Mouse (Mus musculus) R1 (cell line): ENCODE results near the gene Parp16.

Experiments
- DNase-seq: peaks from one replicate; pipeline ENCODE4 v3.0.0-alpha.2; 2018; ENCODE audit warnings: low read depth, low spot score

The Parp16 gene

GRCm38 (mm10) chr9:65243249-65243648, 48.1 kb downstream of the Parp16 start:
- no peak for DNase-seq

- DNase-seq, result no peak
These were observed 49.1 kb downstream of the Parp16 start for GRCm38 (mm10) chr9:65244036-65244806.

DNA sequence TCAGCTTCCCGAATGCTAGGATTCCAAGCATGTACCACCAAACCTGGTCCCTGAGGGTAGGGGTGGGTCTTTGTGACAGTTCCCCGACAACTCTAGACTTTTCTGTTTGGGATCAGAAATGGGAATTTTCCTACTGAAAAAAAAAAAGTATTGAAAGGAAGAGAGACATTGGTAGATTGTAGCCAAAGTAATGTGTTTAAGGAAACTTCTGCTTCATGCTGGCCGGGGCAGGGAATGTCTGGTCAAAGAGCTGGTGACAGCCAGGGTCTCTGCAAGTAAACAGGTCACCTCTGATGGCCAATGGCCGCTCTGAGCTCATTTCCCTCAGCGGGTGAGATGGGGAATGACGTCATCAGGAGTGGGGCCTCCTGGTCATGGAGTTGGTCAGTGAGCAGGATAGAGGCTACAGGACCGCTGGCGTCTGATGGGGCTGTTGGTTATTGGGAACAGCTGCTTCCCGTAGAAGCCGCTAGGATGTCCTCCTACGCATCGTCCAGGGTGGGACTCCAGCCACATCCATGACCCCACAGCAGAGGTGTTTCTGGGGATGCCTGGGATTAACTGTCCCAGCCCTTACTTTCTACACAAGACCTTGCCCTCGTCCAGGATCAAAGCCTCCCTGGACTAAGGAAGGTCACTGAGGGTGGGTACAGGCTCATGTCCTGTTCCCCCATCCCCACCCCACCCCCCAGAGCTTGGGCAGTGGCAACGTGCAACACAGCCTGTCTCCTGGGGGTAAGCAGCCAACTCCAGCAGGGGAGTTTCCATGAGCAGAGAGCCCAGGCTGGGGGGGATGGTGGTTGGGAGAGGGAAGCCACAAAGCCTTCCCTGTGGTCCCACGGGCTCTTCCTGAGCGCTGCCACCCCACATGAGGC, 52.6 kb downstream of the Parp16 start:
- DNase-seq, result no peak

DNA sequence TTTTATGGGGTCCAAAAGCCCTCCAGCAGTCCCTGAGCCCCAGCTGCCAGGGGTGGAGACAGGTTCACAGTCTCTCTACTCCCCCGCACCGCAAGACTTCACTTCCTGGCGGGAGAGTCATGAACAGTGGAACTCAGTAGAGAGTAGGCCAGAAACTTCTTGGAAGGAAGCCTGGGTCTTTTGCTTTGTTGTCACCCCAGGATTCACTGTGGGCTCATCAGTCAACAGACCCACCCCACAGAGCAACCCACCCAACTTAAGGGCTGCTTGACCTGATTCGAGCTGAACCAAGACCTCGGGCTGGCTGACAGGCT, 53.2 kb downstream of the Parp16 start:
- no peak for DNase-seq

DNA sequence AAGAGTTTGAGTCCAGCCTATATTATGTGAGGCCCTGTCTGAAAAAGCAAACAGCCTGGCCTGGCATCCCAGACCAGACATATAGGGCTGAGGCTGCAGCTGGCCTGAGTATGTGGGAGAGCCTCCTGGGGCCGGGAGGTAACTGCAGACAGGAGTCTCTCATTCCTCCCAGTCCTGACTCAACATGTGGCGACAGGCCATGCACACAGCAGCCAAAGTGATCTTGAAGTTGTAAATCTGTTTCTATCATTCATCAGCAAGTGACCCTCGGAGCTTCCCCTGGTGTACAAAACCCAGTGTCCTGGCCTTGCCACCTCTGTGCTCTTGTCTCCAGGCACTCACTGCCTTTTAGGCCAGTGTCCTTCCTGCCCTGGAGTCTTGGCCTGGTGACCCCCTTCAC, 56.9 kb downstream of the Parp16 start:
- no peak for DNase-seq

- peak; percentile 65 for DNase-seq
These were observed 60.9 kb downstream of the Parp16 start for GRCm38 (mm10) chr9:65255906-65256600.

- DNase-seq, result no peak
These were observed 62.2 kb downstream of the Parp16 start for GRCm38 (mm10) chr9:65257218-65257910.

DNA sequence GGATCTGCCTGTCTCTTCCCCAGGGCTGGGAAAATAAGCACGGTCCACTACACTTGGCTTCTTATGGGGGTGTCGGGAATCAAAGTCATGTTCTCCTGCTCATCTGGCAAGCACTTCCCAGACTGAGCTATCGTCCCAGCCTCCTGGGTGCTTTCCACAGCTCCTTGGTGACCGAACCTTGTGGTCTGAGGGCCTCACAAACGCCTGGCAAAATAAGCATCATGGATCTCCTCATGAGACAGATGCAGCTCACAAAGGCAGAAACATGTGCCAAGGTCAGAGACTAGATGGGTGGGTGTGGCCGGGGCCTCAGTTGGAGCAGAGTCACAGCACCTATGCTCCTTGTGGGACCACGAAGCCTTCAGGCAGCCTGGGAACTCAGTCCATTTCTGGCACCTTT, 64.2 kb downstream of the Parp16 start:
- DNase-seq, result no peak

DNA sequence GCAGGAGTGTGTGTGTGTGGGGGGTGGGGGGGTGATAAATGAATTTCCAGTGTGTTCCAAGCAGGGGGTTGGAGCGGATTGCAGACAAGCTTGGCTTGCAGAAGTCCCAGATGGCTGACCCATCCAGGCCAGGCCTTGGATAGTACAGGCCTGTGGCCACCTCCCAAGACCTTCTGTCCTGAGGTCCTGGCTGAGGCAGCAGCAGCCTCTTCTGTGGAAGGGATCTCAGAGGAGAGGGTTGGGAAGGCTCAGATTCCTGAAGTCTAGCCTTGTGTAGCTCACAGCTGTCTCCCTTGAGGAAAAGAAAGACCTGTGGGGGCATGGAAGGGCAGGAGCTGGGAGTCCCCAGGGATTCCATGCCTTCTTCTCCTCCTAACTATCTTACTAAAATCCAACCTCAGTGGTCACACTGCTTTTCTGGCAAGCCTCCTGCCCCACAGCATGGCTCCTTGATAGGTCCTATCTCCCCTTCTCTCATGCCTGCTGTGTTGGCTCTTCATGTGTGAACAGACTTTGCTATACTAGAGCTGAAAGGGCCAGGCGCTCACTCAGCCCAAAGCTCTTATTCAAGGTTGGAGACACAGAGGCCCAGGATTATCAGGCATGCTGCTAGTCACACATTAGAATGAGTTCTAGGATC, 66.6 kb downstream of the Parp16 start:
- no peak for DNase-seq

- no peak for DNase-seq
These were observed 67.5 kb downstream of the Parp16 start for GRCm38 (mm10) chr9:65262641-65263120.

DNA sequence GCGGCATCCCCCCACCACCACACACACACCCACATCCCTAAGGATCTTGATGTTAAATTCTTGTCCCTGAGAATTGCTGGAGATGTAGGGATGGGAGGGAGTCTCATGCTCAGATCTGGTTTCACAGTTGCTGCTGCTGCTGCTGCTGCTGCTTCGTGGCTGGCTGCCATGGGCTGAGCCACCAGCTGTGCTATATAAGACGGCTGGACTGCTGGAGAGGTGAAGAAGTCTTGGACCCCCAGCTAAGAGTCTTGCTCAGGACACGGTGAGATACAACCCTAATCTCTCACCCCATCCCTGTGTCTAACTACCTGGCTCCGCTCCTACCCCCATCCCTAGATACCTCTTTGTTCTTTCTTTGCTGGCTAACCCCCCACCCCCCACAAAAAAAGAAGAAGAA, 69.8 kb downstream of the Parp16 start, which contains the start of gene Cilp:
Gene Cilp (plus strand): TSS at position 222 of the 400 bp plus-strand sequence.
- no peak for DNase-seq

GRCm38 (mm10) chr9:65267742-65268515, 72.8 kb downstream of the Parp16 start:
- no peak for DNase-seq

GRCm38 (mm10) chr9:65273048-65273809, 78.1 kb downstream of the Parp16 start:
- no peak for DNase-seq

DNA sequence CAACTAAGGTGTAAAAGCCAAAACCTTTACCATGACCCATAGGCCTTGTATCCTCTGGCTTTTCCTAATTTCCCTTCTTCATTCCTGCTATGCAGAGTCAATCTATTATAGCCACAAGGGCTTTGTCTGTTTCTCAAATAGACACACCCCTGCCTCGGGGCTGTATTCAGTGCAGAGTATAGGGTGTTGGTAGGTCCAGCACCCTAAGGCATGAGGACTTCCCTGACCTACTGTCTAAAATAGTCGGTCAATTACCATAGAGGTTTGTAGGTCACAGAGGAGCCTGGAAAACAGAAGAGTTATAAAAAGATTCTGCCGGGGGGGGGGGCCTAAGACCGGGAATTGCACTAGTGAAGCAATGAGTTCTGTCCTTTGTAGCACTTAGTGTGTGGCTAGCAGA, 78.7 kb downstream of the Parp16 start:
- DNase-seq, result peak; percentile 20

GRCm38 (mm10) chr9:65274851-65275250, 79.7 kb downstream of the Parp16 start:
- DNase-seq, result peak; percentile 70

DNA sequence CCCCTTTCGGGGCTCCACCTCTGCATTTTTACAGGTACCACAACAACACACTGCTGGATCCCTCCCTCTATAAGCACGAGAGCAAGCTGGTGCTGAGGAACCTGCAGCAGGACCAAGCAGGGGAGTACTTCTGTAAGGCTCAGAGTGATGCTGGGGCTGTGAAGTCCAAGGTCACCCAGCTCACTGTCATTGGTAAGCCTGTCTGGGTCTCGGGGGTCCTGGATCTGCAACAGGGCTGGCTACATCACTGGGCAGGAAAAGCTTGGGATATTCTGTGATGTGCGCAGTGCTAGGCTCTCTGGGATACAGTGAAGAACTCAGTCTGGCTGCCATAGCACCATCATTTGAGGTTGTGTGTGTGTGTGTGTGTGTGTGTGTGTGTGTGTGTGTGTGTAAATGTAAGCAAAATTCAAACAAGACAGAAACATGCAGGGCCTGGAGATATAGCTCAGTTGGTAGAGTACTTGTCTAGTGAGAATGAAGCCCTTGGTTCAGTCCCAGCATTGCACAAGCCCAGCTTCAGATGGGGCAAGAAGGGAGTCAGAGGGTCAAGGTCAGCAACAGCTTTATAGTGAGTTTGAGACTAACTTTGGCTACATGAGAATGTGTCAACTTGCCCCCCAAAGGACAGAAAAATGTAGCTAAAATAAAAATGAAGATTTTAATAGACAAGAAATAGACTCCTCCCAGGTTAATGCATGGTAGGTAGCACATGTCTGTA, 80.8 kb downstream of the Parp16 start:
- DNase-seq, result no peak

DNA sequence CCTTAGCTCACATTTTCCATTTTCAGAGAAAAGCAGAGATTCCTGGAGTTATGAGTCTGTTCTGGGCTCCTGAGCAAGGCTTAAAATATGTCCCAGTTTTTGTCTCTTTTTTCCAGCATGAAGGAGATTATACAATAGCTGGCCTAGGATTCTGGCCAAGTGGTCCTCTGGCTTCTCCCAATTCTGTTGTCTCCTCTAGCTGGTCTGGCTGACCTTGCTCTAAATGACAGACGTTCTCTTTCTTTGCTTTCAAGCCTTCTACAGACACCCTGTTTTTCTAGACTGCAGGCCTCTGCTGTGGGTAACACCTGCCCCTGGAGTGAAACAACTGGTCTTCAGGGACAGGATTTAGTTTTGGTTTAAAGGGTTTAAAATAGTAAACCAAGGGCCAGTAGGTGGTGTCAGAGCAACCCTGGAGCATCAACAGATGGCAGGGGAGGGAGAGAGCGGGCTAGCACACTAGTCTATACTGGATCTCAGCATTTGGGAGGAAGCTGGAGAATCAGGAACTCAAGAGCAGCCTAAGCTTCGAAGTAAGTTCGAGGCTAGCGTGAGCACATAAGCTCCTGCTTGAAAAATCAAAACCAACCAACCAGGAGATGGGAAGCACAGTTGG, 86.5 kb downstream of the Parp16 start:
- DNase-seq, result no peak

DNA sequence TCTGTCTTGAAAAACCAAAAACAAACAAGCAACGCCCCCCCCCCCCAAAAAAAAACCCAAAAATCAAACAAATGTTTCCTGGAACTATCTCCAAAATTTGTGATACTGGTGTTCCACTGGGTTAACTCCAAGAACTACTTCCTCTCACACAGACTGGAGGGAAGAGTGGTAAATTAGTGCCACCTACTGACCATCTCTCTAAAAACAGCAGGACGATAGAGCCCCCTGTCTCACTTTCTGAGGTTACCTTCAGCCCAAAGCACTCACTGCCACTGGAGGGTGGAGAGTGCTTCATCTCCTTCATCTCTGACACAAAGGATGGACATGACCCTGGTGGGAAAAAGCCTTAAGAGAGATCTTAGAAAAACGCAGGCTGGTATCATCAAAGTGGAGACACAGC, 88.1 kb downstream of the Parp16 start:
- DNase-seq, result peak; percentile 55
